Mouse (Mus musculus) midbrain, embryonic 14.5 days (tissue): ENCODE data around the gene Rbsn. TPM values are rescaled to one million over a fixed set of nuclear protein-coding genes. Genes with fewer than 3 reads are reported as not detected.

Experiments
- ATAC-seq: fragments of 200-750 bp; cut with Nextera tagmentation; 2 replicates; pipeline ENCODE4 v1.8.0; 2017; ENCODE audit warnings: moderate number of reproducible peaks, moderate library complexity; ENCODE audit not compliant: low FRiP score, low TSS enrichment
- DNase-seq: peaks from one replicate; pipeline ENCODE4 v3.0.0-alpha.2; 2015
- H3K27ac ChIP-seq: fragments of 300-500 bp; sonication (generic); replicated peaks from 2 replicates; pipeline ENCODE4 v1.5.1; 2014; ENCODE audit warnings: mild to moderate bottlenecking, low read depth, low read length, moderate library complexity
- H3K27me3 ChIP-seq: fragments of 300-500 bp; sonication (generic); 2 replicates; pipeline ENCODE4 v1.6.1; 2014; ENCODE audit warnings: low read length, control low read depth, mixed read lengths; ENCODE audit not compliant: control insufficient read depth, insufficient read depth
- H3K36me3 ChIP-seq: fragments of 300-500 bp; sonication (generic); 2 replicates; pipeline ENCODE4 v1.6.1; 2014; ENCODE audit warnings: low read length, control low read depth; ENCODE audit not compliant: control insufficient read depth, insufficient read depth
- H3K4me1 ChIP-seq: fragments of 300-500 bp; sonication (generic); 2 replicates; pipeline ENCODE4 v1.6.1; 2014; ENCODE audit warnings: mild to moderate bottlenecking, antibody characterized with exemption, low read length, control low read depth; ENCODE audit not compliant: control insufficient read depth, insufficient read depth
- H3K4me2 ChIP-seq: fragments of 300-500 bp; sonication (generic); 2 replicates; pipeline ENCODE4 v1.6.1; 2014; ENCODE audit warnings: mild to moderate bottlenecking, low read length, moderate library complexity
- H3K4me3 ChIP-seq: fragments of 300-500 bp; sonication (generic); replicated peaks from 2 replicates; pipeline ENCODE4 v1.5.1; 2014; ENCODE audit warnings: low read depth, low read length
- H3K9ac ChIP-seq: fragments of 300-500 bp; sonication (generic); replicated peaks from 2 replicates; pipeline ENCODE4 v1.6.1; 2014; ENCODE audit warnings: mild to moderate bottlenecking, low read length, moderate library complexity
- H3K9me3 ChIP-seq: fragments of 300-500 bp; sonication (generic); 2 replicates; pipeline ENCODE4 v1.6.1; 2016; ENCODE audit warnings: low read length, control low read depth, mixed read lengths; ENCODE audit not compliant: control insufficient read depth
- WGBS: fragments of 180-500 bp; shearing (Covaris S2); extraction: QIAGEN DNeasy Blood & Tissue Kit; methylation state at CpG from one replicate; pipeline ENCODE4 v1.1.7; 2014; 5-methylcytosine and 5-hydroxymethylcytosine counted together
- polyA plus RNA-seq: library from polyadenylated mRNA; unstranded; fragments of >200 nt; fragmentation: Nextera tagmentation; extraction: Ambion mirVana; gene quantifications from 2 replicates; pipeline ENCODE4 v1.2.1, GENCODE M21; 2014

The Rbsn gene
- polyA plus RNA-seq, 1 experiment from 2014 or later = 28.5 TPM

DNA sequence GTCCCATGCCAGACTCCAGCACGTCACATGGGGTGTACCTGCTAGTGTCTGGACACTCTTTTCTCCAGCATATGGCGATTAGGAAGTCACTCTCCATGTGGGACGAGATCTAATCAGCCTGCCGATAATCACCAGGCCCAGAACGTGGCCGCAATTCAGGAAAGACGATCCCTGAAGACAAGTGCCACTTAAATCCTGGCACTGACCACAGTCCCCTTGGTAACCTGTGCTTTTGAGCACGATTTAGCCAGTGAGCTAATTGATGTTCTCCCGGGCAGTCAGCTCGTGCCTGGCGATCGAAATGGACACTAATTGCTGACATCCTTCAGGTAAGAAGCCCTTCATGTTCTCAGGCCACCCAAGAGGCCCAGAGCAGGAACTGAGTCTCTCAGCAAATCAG lies 20.3 kb upstream of the Rbsn start:
- Histone ChIP-seq H3K4me1 (no peaks in the 10 kb centered on the region), H3K9me3 (no peaks in the 10 kb centered on the region), H3K27ac (no peak overlapping the region), H3K4me2 (no peak overlapping the region), H3K9ac (no peak overlapping the region), H3K27me3 (no peaks in the 10 kb centered on the region), H3K36me3 (no peaks in the 10 kb centered on the region), H3K4me3 (no peak overlapping the region)
- 72% methylated on average over 12 of the region's 12 CpGs for WGBS
- no peak for DNase-seq
- ATAC-seq = no peak

DNA sequence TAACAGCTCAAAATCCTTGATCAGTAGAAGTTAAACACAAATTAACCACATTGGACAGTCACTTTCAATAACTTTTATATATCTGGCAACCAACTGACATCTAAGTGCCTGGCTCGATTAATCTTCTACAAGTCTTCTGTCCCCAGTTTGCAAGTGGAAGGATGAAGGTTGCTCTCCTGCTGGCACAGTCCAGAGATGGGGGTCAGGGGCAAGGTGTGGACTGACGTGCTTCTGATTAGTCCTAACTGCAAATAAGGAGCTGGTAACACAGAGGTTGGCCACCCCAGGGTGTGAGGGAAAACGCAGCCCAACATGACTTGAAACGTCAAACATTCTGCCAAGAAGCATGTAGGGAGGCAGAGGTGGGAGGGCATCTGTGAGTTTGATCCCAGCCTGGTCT lies 17.0 kb upstream of the Rbsn start:
- no peak overlapping the region for H3K4me2 ChIP-seq
- H3K9ac ChIP-seq = no peak overlapping the region
- no peaks in the 10 kb centered on the region for H3K4me1 ChIP-seq
- no peak for ATAC-seq
- H3K27ac ChIP-seq = no peak overlapping the region
- no peak overlapping the region for H3K4me3 ChIP-seq
- WGBS = 79% methylated on average over 4 of the region's 4 CpGs
- no peaks in the 10 kb centered on the region for H3K27me3 ChIP-seq
- no peaks in the 10 kb centered on the region for H3K36me3 ChIP-seq
- no peaks in the 10 kb centered on the region for H3K9me3 ChIP-seq
- DNase-seq = no peak

DNA sequence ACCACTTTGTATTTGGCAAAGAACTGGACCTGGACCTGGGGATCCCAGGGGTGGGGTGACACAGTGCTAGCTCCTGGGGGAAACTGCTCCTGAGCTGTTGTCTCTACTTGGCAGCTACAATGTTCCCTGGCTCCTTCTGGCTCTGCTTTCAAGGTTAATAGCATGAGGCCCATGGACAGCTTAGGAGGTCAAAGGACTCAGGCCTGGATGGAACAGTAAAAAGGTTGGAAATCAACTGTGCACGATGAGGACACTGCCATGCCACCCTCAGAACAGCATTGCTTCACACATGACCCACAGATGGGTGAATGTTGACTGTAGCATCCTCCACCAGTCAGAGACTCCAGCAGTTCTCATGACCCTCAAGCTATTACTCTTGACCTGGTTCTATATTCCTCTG lies 16.6 kb upstream of the Rbsn start:
- DNase-seq = no peak
- H3K4me1 ChIP-seq = no peaks in the 10 kb centered on the region
- H3K9me3 ChIP-seq = no peaks in the 10 kb centered on the region
- no peaks in the 10 kb centered on the region for H3K36me3 ChIP-seq
- H3K27me3 ChIP-seq = no peaks in the 10 kb centered on the region
- H3K9ac ChIP-seq = no peak overlapping the region
- no peak overlapping the region for H3K27ac ChIP-seq
- WGBS = 67% methylated on average over 1 of the region's 1 CpGs
- no peak for ATAC-seq
- H3K4me3 ChIP-seq = no peak overlapping the region
- no peak overlapping the region for H3K4me2 ChIP-seq

DNA sequence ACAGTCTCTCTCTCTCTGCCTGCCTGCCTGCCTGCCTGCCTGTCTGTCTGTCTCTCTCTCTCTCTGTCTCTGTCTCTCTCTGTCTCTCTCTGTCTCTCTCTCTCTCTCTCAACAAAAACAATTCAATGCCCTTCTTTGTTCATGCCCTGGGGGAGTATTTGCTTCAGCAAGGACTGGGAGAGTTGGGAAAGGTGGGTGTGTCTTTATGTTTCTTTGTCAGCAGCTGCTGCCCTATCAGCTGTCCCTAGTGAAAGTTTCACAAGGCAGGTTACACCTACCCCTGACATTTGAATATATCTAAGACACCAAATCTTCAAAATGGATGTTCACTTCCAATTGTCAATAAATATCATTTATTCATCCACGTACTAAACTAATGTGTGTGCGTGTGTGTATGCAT lies 14.9 kb upstream of the Rbsn start:
- no peaks in the 10 kb centered on the region for H3K27me3 ChIP-seq
- H3K4me1 ChIP-seq = no peaks in the 10 kb centered on the region
- H3K9ac ChIP-seq = no peak overlapping the region
- H3K36me3 ChIP-seq = no peaks in the 10 kb centered on the region
- ATAC-seq (no peak), DNase-seq (no peak)
- no peak overlapping the region for H3K4me2 ChIP-seq
- H3K27ac ChIP-seq = no peak overlapping the region
- no peak overlapping the region for H3K4me3 ChIP-seq
- WGBS = 89% methylated on average over 2 of the region's 2 CpGs
- no peaks in the 10 kb centered on the region for H3K9me3 ChIP-seq

DNA sequence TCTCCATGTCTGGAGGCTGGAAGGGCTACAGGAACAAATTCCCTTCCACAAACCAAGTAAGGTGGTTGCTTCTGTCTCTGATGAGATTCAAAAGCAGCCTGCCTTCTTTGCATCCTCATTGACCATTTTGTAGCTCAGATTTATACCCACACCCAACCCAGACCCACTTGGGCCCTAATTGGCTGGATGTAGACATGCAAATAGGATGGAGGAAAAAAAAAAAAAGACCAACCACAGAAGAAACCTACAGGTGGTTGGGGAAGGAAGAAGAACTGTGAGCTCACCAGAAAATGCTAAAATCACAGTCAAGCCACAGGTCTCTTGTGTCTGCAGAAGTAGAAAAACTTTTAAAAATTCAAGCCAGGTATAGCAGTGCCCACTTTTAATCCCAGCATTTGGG lies 14.4 kb upstream of the Rbsn start:
- no peaks in the 10 kb centered on the region for H3K4me1 ChIP-seq
- H3K4me2 ChIP-seq = no peak overlapping the region
- no peaks in the 10 kb centered on the region for H3K9me3 ChIP-seq
- H3K27ac ChIP-seq = no peak overlapping the region
- H3K36me3 ChIP-seq = no peaks in the 10 kb centered on the region
- DNase-seq (no peak), ATAC-seq (no peak)
- no peak overlapping the region for H3K9ac ChIP-seq
- no peaks in the 10 kb centered on the region for H3K27me3 ChIP-seq
- H3K4me3 ChIP-seq = no peak overlapping the region

DNA sequence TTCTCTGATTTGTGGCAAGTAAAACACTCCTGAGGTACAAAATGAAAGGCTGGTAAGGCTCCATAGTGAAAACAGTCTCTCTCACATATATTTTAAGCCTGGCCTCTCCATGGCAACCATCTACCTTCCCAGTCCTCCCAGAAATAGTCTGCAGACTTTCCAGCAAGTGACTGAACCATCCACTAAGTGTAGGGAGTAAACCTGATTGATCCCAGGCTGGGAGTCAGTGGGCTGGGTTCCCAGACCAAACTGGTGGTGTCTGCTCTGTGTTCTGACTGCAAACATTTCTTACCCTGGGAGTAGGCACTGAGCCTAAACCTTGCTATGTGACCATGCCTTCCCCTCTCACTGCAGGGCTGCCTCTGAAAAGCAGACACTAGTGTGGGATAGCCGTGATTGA lies 10.3 kb upstream of the Rbsn start:
- H3K27me3 ChIP-seq = no peaks in the 10 kb centered on the region
- H3K4me2 ChIP-seq = no peak overlapping the region
- WGBS = 84% methylated on average over 1 of the region's 1 CpGs
- H3K9me3 ChIP-seq = no peaks in the 10 kb centered on the region
- H3K9ac ChIP-seq = no peak overlapping the region
- no peak for ATAC-seq
- H3K27ac ChIP-seq = no peak overlapping the region
- no peak for DNase-seq
- H3K4me3 ChIP-seq = no peak overlapping the region
- no peaks in the 10 kb centered on the region for H3K4me1 ChIP-seq
- no peaks in the 10 kb centered on the region for H3K36me3 ChIP-seq

DNA sequence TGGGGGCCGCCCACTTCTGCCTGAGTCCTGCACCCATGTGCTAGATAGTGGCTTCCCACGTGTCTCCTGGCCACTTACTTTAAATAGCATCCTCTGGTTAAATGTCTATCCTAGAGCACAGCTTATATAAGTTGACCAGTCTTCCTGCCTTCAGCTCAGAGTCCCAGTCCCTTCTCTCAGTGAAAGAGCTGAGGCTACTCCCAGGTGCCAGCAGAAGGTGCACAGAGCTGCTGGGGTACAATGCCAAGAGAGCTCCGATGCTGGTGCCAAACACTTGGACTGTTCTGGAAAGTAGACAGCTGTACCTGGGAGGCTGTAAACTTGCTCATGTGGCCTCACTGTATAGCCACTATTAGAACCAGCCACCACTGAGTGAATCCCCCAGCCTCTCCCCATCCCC lies 7.3 kb upstream of the Rbsn start:
- Histone ChIP-seq H3K4me2 (no peak overlapping the region), H3K27me3 (no peaks in the 10 kb centered on the region), H3K27ac (no peak overlapping the region), H3K9ac (no peak overlapping the region), H3K9me3 (no peaks in the 10 kb centered on the region), H3K36me3 (no peaks in the 10 kb centered on the region), H3K4me3 (no peak overlapping the region), H3K4me1 (no peaks in the 10 kb centered on the region)
- 88% methylated on average over 3 of the region's 3 CpGs for WGBS
- ATAC-seq (no peak), DNase-seq (no peak)

DNA sequence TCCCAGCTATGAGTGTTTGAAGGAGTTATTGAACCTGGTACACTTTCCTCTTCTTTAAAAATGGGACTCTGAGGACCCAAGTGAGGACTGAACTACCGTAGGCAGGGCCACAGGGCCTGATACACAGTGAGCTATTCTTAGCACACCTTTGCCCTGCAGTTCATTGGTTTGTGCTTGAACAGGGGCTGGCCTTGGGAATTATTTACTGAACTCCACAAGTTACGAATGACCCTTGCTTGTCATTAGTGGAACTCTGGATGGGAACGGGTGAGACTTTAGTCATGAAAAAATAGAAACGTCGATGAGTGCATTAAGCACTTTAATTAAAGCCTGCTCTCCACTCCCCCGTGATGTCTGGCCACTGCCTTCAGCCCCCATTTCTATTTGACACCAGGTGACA lies 6.9 kb upstream of the Rbsn start:
- Histone ChIP-seq H3K27me3 (no peaks in the 10 kb centered on the region), H3K9me3 (no peaks in the 10 kb centered on the region), H3K4me1 (no peaks in the 10 kb centered on the region), H3K36me3 (no peaks in the 10 kb centered on the region), H3K27ac (no peak overlapping the region), H3K4me3 (no peak overlapping the region), H3K4me2 (no peak overlapping the region), H3K9ac (no peak overlapping the region)
- 87% methylated on average over 6 of the region's 6 CpGs for WGBS
- ATAC-seq = no peak
- DNase-seq = no peak

DNA sequence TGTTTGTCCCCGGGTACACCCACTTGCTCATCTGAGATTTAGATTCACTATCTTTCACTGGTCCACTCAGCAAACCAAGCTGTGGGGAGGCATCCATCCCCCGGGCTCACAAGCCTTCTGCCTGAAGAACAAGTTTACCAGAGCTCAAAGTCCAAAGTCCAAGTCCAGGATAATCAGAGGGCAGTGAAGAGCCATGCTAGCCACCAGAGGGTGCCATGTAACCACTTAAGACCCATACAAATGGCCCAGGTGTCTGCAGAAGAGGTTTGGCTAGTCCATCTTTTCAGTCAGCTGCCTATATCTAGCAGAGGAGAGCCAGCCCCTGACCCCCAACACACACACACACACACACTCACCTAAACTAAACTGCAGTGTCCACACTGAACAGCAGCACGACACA lies 4.7 kb upstream of the Rbsn start:
- DNase-seq (peak; percentile 74), ATAC-seq (no peak)
- Histone ChIP-seq H3K9ac (no peak overlapping the region), H3K36me3 (no peaks in the 10 kb centered on the region), H3K4me2 (no peak overlapping the region), H3K27ac (no peak overlapping the region), H3K4me3 (no peak overlapping the region), H3K27me3 (no peaks in the 10 kb centered on the region), H3K4me1 (no peaks in the 10 kb centered on the region), H3K9me3 (no peaks in the 10 kb centered on the region)
- 40% methylated on average over 3 of the region's 3 CpGs for WGBS
